Mouse (Mus musculus) c-Kit-positive CD71-positive TER-119-positive erythroid progenitor cells, embryonic 14.5 days (primary cell): Measurements from ENCODE around the gene Lsm12.
"Not testable (repeated sequence)": the region's sequence is repeated elsewhere in the genome, so short reads cannot be mapped to it uniquely, and the experiment has no call there.

Experiments used
- DNase-seq: peaks from one replicate; pipeline ENCODE4 v3.0.0-alpha.2; 2013; ENCODE audit warnings: low spot score

The Lsm12 gene

DNA sequence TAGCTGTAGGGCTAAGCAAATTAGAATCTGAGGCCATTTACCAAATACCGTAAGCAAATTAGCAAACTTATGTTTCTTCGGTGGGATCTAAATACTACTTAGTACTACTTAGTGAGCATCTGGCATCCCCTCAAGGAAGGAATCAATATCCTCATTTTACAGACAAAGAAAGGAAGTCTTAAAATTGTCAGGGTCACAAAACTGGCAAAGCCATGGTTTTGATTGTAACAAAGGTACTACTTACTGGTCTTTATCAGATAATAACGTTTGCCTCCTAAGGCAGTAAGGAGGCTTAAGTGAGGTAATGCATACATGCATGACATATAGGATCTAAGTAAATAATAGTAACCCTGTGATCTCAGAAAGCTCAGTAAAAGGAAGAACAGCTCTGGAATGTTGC lies 581 bp upstream of the Lsm12 start:
- no peak for DNase-seq

DNA sequence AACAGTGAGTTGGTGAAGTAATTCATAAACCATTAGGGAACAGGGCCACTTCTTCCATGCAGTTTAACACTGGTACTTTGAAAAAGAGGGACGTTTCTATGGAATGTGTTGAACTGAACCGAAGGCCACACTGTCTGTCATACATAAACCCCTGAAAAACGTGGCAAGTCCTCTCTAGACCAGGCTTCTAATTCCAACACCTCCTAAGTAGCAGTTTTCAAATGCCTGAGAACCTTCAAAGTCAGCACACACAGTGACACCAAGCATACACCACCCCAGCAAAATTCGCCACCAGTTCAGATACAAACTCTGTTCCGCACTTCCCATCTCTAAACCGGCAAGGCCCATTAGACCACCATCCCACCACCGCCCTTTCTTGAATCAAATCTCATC lies 847 bp downstream of the Lsm12 start:
- no peak for DNase-seq

DNA sequence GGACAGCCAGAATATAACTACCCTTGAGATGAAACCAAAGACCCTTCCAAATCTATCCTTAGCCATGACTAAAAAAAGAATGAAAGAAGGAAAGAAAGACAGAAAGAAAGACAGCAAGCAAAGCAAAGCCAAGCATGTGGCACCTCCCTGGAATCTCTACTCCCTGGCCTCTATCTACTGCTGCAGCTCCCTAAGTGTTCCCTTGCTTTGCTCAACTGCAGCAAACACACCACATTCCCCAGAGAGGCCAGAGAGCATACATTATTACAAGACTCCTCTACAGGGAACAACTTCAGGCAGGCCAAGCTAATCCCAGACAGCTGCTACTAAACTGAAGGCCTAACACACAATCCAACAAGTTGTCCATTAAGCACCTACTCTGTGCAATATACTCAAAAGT lies 5.3 kb downstream of the Lsm12 start:
- DNase-seq, result no peak

DNA sequence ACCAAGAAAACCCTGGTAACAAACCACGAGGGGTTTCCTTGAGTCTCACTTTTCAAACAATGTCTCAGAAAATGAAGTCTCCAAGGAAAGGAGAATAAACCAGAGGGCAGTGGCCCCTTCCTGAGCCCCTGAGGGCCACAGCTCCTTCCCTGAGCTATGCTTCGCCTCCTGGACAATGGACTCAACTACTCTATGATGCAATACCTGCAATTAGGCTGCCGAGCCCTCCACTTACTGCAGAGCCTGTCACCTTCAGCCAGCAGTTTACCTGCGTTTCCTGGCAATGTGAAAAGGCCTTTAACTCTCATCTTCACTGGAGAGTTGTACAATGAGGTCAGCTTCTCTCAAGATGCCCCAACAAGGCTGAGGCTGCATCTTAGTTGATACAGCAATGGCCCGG lies 16.4 kb downstream of the Lsm12 start:
- no peak for DNase-seq

DNA sequence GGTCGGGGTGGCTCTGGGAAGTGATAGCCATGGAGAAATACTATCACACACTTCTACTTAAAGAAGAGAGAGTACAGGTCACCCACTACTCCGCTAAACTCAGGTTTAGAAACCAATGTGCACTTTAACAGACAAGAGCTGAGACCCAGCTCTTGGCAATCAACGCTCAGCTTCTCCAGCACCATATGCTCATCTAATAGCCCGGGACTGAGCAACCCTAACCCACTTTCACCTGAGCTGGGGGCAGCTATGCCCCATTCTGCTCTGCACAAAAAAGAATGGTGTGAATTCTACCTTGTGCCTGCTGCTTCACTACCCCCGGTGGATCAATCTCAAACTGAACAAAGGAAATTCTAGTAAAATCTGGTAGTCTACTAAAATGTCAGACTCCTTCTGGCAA lies 17.6 kb downstream of the Lsm12 start:
- DNase-seq, result no peak

DNA sequence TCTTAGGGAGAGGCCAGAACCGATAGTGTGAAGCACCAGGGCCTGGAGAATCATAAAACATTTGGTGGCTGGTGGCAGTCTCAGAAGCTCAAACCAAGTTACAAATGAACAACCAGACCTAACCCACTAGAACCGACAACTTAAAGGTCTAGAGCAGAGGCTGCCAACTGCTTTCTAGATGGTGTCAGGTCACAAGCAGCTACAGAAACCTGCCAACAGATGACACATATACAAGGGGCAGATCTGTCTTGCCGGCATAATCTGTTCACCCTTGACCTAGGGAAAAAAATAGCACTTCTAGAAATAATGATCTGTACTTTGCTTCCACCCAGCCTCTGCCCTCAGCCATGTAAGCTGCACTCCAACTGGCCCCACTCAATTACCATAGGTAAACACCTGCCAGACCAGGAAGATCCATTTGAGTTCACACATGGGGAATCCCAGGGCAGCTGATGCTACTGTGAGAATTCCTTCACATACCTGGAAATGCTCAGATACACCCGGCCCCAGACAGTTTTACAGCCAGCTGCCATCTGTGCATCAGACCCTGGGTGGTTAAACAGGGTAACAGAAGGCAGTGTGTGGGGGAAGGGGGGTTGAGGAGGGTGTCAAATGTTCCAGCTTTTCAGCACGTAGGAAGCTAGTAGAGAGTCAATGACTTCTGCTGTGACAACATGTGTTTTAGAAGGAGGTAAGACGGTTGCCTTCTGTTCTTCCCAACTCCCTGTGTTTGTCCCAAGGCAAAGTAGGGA lies 18.9 kb downstream of the Lsm12 start:
- no peak for DNase-seq

DNA sequence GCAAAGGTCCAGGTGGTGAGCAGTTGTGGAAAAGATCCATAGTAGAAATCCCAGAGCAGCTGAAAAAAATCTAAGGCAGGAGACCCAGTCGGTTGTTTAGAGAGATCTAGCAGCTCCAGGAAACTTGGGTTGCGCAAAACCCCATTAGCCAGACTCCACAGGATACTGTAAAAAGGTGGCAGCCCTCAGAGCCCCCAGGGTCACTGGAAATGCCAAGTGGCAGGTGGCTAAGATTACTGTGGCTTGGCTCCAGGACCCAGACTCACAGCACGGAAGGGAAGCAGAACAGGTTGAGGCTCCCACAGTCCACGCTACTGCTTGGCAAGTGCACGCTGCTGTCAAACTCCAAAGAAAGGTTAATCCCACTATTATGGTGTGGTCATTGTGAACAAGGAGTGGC lies 25.3 kb downstream of the Lsm12 start:
- no peak for DNase-seq

DNA sequence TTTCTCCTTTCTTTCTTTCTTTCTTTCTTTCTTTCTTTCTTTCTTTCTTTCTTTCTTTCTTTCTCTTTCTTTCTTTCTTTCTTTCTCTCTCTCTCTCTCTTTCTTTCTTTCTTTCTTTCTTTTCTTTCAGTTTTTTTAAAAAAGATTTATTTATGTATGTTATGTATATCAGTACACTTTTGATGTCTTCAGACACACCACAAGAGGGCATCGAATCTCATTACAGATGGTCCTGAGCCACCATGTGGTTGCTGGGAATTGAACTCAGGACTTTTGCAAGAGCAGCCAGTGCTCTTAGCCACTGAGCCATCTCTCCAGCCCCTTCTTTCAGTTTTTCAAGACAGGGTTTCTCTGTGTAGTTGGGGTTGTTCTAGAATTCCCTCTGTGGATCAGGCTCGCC lies 27.1 kb downstream of the Lsm12 start:
- not testable (repeated sequence) for DNase-seq

DNA sequence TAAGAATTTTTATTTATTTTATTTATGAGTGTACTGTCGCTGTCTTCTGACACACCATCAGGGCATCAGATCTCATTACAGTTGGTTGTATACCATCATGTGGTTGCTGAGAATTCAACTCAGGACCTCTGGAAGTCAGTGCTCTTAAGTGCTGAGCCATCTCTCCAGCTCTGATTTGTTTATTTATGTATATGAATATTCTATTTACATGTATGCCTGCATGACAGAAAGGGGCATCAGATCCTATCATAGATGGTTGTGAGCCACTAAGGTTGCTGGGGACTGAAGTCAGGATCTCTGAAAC lies 28.4 kb downstream of the Lsm12 start:
- DNase-seq, result no peak

DNA sequence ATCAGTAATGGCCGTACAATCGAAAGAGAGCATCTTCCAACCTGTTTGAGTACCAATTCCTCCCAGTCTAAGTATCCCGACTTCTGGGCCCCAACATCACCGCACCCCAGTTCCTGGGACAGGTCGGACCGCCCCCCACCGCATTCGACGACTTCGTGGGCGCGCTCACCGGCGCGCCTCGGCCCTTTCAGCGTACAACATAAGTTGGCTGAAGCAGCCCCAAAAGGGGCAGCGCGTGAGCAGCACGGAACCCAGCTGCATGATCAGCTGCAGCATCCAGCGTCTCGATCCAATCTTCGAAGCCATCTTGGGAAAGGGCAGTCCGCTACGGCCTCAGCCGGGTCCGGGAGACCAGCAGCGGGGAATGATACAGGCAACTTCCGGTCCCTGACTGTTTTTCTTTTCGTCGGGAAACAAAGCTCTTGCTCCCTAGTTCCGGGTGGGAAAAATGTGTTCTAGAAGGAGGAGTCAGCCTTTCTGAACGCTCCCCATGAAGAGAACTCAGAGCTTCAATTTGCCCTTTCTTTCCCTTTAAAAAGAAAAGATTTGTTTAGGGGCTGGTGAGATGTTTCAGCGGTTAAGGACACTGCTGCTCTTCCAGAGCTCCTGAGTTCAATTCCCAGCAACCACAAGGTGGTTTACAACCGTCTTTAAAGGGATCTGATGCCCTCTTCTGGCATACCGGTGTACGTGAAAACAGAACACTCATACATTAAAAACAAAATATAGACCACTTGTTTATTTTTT lies 28.9 kb downstream of the Lsm12 start, which contains the start of gene Tmem101:
Gene Tmem101 (minus strand): TSS at position 366 of the 747 bp plus-strand sequence.
- DNase-seq, result peak; percentile 91

DNA sequence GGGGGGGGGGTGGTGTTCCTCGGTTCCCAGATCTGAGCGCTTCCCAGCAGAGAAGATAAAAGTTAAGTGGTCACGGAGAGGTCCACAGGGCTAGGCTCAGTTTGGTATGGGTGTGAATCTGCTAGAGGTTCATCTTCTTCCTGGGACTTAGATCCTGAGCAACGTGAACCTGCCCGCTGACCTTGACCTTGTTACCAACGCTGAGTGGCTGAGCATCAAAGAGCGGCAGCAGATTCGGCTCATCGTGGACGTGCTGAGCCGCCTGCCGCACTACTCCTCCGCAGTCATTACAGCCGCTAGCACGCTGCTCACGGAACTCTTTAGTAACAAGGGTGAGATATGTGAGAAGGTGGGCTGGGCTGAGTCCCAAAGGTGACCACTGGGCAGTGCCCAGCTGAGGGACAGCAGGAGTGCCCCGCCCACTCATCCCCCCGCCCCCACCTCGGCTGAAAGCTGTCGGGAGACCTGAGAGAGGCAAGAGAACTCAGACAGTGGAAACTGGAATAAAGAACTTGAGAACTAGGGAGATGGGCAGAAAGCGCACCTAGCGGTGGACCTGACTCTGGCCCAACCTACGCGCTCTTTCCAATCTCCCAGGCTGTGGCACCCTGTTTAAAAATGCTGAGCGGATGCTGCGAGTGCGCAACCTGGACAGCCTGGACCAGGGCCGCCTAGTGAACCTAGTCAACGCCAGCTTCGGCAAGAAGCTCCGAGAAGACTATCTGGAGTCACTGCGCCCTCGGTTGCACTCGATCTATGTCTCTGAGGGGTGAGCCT lies 37.7 kb downstream of the Lsm12 start:
- DNase-seq, result no peak

DNA sequence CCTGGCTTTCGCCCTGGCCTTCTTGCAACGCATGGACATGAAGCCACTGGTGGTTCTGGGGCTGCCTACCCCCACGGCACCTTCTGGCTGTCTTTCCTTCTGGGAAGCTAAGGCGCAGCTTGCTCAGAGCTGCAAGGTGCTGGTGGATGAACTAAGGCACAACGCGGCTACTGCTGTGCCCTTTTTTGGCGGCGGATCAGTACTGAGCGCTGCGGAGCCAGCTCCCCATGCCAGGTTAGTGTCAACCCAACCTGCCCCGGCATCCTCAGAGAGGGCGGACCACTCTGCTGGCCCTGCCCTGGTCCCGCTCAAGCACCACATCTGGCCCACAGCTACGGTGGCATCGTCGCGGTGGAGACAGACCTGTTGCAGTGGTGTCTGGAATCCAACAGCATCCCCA lies 38.6 kb downstream of the Lsm12 start:
- no peak for DNase-seq

DNA sequence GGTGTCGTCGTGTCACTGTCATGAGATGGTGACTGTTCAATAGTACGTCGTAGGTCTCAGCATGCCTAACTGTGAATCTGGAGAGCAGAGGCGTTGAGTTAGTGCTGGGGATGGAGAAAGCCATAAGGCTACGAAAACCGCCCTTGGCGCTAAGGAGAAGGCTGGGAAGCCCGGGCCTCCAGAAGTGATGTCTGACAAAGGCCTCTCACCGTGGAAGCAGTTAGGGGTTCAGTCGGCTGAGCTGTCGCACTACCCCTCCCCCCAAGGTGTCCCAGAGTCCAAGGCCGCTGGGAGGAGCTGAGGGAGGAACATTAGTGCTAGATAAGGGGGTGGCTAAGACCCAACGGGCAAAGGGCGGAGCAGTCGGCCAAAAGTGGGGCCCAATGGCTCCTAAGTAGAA lies 39.1 kb downstream of the Lsm12 start:
- no peak for DNase-seq

DNA sequence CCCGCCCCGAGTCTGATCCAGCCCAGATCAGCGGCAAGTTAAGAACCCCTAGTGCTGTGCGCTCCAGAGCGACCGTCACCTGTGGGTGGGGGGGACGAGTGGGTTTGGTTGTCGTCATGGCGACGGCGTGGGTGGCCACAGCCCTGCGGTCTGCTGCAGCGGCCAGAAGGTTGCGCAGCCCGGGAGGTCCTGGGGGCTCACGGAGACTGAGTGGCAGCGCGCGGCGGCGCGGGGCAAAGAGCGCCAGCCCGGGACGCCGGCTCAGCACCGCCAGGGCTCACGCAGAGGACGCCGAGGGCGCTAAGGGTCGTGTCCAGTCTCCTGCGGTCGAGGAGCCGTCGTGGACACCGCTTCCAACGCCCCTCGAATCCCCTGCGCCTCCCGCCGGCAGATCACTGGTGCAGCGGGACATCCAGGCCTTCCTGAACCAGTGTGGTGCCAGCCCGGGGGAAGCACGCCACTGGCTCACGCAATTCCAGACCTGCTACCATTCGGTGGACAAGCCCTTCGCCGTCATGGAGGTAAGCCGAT lies 39.6 kb downstream of the Lsm12 start, which contains the start of gene Nags:
Gene Nags (plus strand): TSS at position 43 of the 531 bp plus-strand sequence.
- DNase-seq, result no peak

DNA sequence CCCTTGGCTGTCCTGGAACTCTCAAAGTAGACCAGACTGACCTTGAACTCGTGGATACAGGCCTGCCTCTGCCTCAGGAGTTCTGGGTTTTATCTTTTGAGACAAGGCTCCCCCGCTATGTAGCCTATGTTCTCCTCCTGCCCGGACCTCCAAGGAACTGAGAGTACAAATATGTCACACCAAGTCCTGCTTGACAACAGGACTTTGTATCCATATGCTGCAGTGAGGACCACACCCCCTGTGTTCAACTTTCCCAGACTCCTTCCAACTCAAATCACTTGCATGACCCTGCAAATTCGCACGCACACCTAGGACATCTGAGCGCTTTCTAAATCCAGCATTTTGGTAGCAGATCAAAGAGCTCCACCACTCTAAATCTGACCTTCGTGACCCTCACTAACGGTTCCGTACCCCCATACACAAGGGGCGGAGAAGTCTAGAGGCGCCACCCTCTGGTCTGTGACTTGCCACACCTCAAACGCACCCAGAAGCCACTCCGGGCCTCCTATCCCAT lies 40.1 kb downstream of the Lsm12 start:
- DNase-seq, result no peak

DNA sequence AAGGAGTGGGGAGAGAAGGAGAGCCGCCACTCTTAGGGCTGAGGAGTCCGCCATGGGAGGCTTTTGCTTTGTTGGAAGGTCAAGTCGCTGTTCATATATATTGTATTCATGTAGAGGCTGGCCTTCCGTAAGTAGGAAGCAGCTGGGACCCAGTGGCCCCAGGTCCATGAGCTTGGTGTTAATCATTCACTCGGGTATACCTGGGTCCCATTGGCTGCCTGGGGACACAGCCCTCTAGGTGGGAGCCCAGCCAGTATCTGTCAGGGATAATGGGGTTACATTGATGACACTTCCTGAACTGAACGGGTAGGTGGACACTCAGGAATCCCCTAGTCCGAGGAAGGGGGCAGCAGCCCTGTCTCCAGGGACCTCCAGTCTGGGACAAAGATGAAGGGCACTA lies 42.7 kb downstream of the Lsm12 start:
- no peak for DNase-seq

DNA sequence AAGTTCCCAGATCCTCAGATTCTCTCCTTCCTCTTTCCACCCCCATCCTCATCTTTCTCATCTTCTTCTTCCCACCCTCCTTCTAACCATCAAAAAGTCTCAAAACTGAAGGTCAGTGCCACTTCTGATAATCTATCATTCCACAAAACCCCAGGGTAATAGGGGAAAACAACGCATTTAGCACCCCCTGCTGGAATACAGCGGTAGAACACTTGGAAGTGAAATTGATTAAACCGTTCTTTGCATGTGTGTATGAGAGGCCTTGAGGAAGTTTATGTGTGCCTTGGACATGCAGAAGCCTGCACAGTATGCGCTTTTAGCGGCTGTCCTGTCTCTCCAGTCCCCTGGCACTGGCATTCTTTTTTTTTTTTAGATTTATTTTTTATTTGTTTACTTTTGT lies 44.6 kb downstream of the Lsm12 start:
- DNase-seq, result peak; percentile 77

DNA sequence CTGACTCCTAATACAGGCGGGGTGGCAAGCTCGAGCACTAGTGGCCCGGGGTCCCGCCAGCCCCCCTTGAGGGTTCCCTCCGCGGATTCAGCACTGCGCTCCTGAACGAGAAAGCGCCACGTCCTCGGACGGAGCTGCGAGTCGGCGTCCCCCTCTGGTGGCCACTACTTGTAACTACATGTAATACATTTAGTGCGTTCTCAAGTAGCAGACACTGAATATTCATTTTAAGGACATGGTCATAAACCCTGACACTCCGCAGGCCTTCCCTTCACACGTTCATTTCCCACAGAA lies 46.7 kb downstream of the Lsm12 start:
- peak; percentile 57 for DNase-seq

DNA sequence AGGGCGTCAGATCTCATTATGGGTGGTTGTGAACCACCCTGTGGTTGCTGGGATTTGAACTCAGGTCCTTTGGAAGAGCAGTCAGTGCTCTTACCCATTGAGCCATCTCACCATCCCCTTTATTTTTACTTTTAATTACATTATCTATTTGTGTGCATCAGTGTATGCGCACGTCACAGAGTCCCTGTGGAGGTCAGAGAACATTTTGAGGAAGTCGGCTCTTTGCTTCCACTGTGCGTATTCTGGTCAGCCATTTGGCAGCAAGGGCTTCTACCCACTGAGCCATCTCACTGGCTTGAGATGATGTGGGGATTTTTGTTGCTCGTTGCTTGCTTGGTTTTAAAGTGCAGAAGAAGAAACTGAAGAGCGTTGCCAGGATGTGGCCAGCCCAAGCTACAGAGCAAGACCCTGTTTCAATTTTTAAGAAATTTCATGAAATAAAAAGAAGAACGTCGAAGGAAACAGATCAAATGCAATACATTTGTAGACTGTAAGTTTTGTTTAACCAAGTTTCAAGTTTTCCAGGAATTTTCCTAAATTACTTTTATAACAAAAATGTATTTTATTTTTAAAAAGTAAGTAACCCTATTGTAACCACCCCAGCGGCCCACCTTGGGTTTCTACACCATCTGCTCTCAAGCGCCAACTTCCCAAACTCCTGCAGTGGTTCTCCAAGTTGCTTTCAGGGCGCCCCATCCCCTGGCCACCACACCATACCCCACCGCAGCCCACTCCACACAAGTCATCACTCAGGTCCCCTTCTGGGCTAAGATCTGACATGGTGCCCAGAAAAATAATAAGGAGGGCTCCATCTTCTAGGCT lies 47.3 kb downstream of the Lsm12 start:
- no peak for DNase-seq

DNA sequence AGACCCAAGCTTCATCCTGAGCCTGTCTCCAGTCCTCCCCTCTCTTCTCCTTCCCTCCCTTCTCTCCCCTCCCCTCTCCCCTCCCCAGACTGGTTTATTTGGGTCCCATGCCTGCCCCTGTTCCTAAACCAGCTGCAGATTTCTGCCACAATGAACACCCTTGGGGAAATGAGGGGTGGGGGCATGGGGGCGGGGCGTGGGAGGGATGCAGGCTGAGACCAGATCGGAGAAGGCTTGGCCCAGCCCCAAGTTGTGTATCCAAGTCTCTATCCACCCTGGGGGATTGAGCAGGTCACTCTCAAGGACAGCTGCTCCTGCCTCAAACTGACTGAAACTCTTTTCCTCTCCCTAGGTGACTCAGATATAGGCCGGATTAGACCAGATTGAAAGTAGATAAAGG lies 50.6 kb downstream of the Lsm12 start:
- DNase-seq, result no peak

DNA sequence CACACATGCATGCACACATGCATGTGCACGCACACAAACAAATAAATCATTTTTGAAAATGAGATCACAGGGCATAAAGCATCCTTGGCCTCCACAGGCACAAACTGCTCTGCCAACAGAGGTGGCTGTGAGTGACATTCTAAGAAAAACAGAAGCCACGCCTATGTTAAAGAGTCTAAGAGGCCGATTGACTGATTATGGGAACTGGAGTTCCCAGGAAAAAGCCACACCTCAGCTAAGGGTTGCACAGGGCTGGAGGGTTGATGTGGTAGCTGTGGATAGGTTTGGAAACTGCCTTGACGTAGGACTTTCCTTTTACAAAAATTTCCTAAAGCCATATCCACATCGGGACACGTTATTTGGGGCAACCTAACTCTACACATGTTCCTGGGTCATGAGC lies 67.7 kb downstream of the Lsm12 start:
- DNase-seq, result peak; percentile 69

DNA sequence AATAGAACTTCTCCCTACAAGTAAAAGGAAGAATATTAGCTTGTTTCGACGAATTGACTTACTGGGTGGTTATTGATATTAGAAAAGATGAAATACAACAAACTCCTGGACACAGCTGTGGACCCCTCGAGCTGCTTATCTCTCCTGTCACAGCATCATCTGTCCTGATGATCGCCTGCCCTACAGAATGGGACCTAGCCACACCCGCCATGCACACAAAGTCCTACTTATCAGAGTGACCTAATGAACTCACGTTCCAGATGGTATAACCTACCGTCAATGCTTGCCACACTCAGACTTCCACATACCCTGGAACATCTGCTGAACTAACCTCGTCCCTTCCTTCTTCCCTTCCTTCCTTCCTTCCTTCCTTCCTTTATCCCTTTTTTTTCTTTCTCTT lies 68.9 kb downstream of the Lsm12 start:
- DNase-seq, result no peak
